Mouse (Mus musculus) cortical plate, adult 2 months (tissue): Measurements from ENCODE around the gene Nars2.

Experiments
- CTCF ChIP-seq: fragments of 200-500 bp; IDR thresholded peaks from 2 replicates; pipeline ENCODE4 v1.5.1; 2011; ENCODE audit warnings: mild to moderate bottlenecking, control low read depth, low read length; ENCODE audit not compliant: insufficient read depth; ENCODE audit errors: extremely low read depth
- POLR2A ChIP-seq: fragments of 200-500 bp; IDR thresholded peaks from 2 replicates; pipeline ENCODE4 v1.6.1; 2011; ENCODE audit warnings: mild to moderate bottlenecking, low read length, control low read depth; ENCODE audit not compliant: insufficient read depth; ENCODE audit errors: extremely low read depth

DNA sequence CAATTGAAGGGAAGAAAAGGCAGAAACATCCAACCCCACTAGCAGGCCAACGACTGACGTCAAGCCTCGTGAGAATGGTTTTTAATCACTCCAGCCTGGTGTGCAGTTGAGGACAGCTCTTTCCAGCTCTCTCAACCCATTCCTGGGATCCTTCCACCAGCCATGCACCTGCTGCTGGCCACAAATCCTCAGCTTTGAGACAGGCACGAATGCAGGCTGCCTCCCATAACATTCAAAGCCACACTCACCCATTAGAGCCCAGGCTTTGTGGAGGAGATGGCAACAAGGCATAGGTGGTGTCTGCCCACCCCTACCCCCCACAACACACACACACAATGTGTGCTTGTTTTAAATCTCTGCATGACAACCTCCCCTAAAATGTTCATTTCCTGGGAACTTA, 127.4 kb downstream of the Nars2 start:
- TF ChIP-seq POLR2A (no peak), CTCF (no peak)
